ENCODE assay signal across 8 mouse cellular contexts in genomic region chr2:76370656-76370922, GRCm38 (mm10). TPM values are rescaled to one million over a fixed set of nuclear protein-coding genes. Genes with fewer than 3 reads are reported as not detected.
DNase-seq lines count a peak whose midpoint lies in the region; ATAC-seq and TF ChIP-seq lines count a peak whose summit lies in the region.

No protein-coding gene starts in this region.

- H3K9me3 ChIP-seq in kidney, embryonic 14.5 days (ENCODE audit: control insufficient read depth, low read length), result no peaks in the 10 kb centered on the region
- H3K9me3 ChIP-seq in hindbrain, embryonic 14.5 days (ENCODE audit: control insufficient read depth, low read length), result no peaks in the 10 kb centered on the region
- H3K9me3 ChIP-seq in midbrain, embryonic 12.5 days, result no peaks in the 10 kb centered on the region

- WGBS in kidney, embryonic 14.5 days, result 2% methylated on average over 7 of the region's 7 CpGs
- 3% methylated on average over 7 of the region's 7 CpGs for WGBS in hindbrain, embryonic 14.5 days
- 4% methylated on average over 7 of the region's 7 CpGs for WGBS in midbrain, embryonic 12.5 days

- H3K27me3 ChIP-seq in kidney, embryonic 14.5 days (ENCODE audit: control insufficient read depth, insufficient read depth, low read length), result no peaks in the 10 kb centered on the region
- H3K27me3 ChIP-seq in hindbrain, embryonic 14.5 days (ENCODE audit: control insufficient read depth, insufficient read depth, low read length), result no peaks in the 10 kb centered on the region
- no peaks in the 10 kb centered on the region for H3K27me3 ChIP-seq in midbrain, embryonic 12.5 days

- H3K9ac ChIP-seq in kidney, embryonic 14.5 days (ENCODE audit: low read depth, low read length), result peak overlapping the region; percentile 86
- H3K9ac ChIP-seq in hindbrain, embryonic 14.5 days, result peak overlapping the region; percentile 83
- H3K9ac ChIP-seq in midbrain, embryonic 12.5 days (replicated peaks), result peak overlapping the region; percentile 89

- no peak for TF ChIP-seq POLR2A in bone marrow macrophage, adult 2 months (IDR thresholded peaks at IDR 0.05; ENCODE audit: borderline replicate concordance, low read depth, low read length)

- peaks cover 33% of the 10 kb centered on the region for H3K36me3 ChIP-seq in kidney, embryonic 14.5 days (ENCODE audit: control insufficient read depth, insufficient read depth, low read length)
- H3K36me3 ChIP-seq in hindbrain, embryonic 14.5 days (replicated peaks; ENCODE audit: control insufficient read depth, insufficient read depth), result peaks cover 38% of the 10 kb centered on the region
- H3K36me3 ChIP-seq in midbrain, embryonic 12.5 days, result peaks cover 28% of the 10 kb centered on the region

- H3K27ac ChIP-seq in kidney, embryonic 14.5 days (ENCODE audit: low read depth, low read length), result no peak overlapping the region
- no peak overlapping the region for H3K27ac ChIP-seq in bone marrow macrophage, adult 2 months (ENCODE audit: insufficient read depth, low read depth, low read length)
- H3K27ac ChIP-seq in hindbrain, embryonic 14.5 days, result no peak overlapping the region
- no peak overlapping the region for H3K27ac ChIP-seq in midbrain, embryonic 12.5 days (replicated peaks)

- DNase-seq in kidney, adult 11 months, result no peak
- no peak for DNase-seq in hindbrain, embryonic 14.5 days (ENCODE audit: low spot score)
- no peak for DNase-seq in embryo, embryonic 10.5 days (ENCODE audit: low spot score)
- DNase-seq in layer of hippocampus, adult 18-20 months (ENCODE audit: low spot score in 2 of 2), result no peak
- DNase-seq in testis, postnatal 10 days (ENCODE audit: low spot score), result no peak

- TF ChIP-seq CTCF in bone marrow macrophage, adult 2 months (IDR thresholded peaks at IDR 0.05; ENCODE audit: low read depth, low read length), result no peak

- peak overlapping the region; percentile 85 for H3K4me2 ChIP-seq in kidney, embryonic 14.5 days (replicated peaks; ENCODE audit: low read depth, low read length)
- H3K4me2 ChIP-seq in hindbrain, embryonic 14.5 days (replicated peaks), result peak overlapping the region; percentile 83
- peak overlapping the region; percentile 95 for H3K4me2 ChIP-seq in midbrain, embryonic 12.5 days (replicated peaks)

- peak overlapping the region; percentile 94 for H3K4me3 ChIP-seq in kidney, embryonic 14.5 days (ENCODE audit: low read length)
- peak overlapping the region; percentile 96 for H3K4me3 ChIP-seq in bone marrow macrophage, adult 2 months (ENCODE audit: insufficient read depth, low read length)
- peak overlapping the region; percentile 80 for H3K4me3 ChIP-seq in hindbrain, embryonic 14.5 days (replicated peaks; ENCODE audit: low read length)
- H3K4me3 ChIP-seq in midbrain, embryonic 12.5 days, result peak overlapping the region; percentile 96

- no peak for ATAC-seq in kidney, embryonic 14.5 days (ENCODE audit: low FRiP score, low TSS enrichment)
- ATAC-seq in hindbrain, embryonic 14.5 days (ENCODE audit: low FRiP score), result no peak
- no peak for ATAC-seq in midbrain, embryonic 12.5 days (ENCODE audit: low FRiP score, low read depth)

- H3K4me1 ChIP-seq in kidney, embryonic 14.5 days (ENCODE audit: control insufficient read depth, insufficient read depth, low read length), result peaks cover 7% of the 10 kb centered on the region; the same call in 1 of the 2 replicates
- H3K4me1 ChIP-seq in bone marrow macrophage, adult 2 months (ENCODE audit: control insufficient read depth, insufficient read depth, low read length), result peaks cover 17% of the 10 kb centered on the region
- H3K4me1 ChIP-seq in hindbrain, embryonic 14.5 days (replicated peaks; ENCODE audit: control insufficient read depth, insufficient read depth, low read length), result peaks cover 10% of the 10 kb centered on the region
- peaks cover 6% of the 10 kb centered on the region for H3K4me1 ChIP-seq in midbrain, embryonic 12.5 days

RNA-seq across cellular contexts. Expression of gene Rbm45, which starts 0.8 kb away (rescaled TPM):
- 15.9 and 18.2 TPM in 2 replicates for polyA plus RNA-seq in kidney, embryonic 14.5 days (2014; fragmentation: Nextera tagmentation; extraction: Ambion mirVana)
- polyA plus RNA-seq in bone marrow macrophage, adult 2 months (2012; ENCODE audit: insufficient read depth, insufficient read length, missing spikeins), result 27.0 and 27.8 TPM in 2 replicates
- 15.9 and 17.1 TPM in 2 replicates for polyA plus RNA-seq in hindbrain, embryonic 14.5 days (2014; fragmentation: Nextera tagmentation; extraction: Ambion mirVana)
- polyA plus RNA-seq in midbrain, embryonic 12.5 days (2016; fragmentation: Nextera tagmentation; extraction: Ambion mirVana), result 18.5 and 25.4 TPM in 2 replicates
- 10 to 100 TPM; 42.5 to 45.6 TPM for total RNA-seq in layer of hippocampus, adult 18-20 months (2021)

RNA-seq across cellular contexts. Expression of gene Cyct, which starts 10.3 kb away (rescaled TPM):
- polyA plus RNA-seq in kidney, embryonic 14.5 days (2014; fragmentation: Nextera tagmentation; extraction: Ambion mirVana), result not detected in 2 replicates
- not detected in 2 replicates for polyA plus RNA-seq in bone marrow macrophage, adult 2 months (2012; ENCODE audit: insufficient read depth, insufficient read length, missing spikeins)
- 0.64 TPM in 1 of 2 replicates, not detected in the other for polyA plus RNA-seq in hindbrain, embryonic 14.5 days (2014; fragmentation: Nextera tagmentation; extraction: Ambion mirVana)
- polyA plus RNA-seq in midbrain, embryonic 12.5 days (2016; fragmentation: Nextera tagmentation; extraction: Ambion mirVana), result not detected in 2 replicates
- total RNA-seq in layer of hippocampus, adult 18-20 months (2021), result not detected

RNA-seq across cellular contexts. Expression of gene Pde11a, which starts 32.0 kb away (rescaled TPM):
- polyA plus RNA-seq in kidney, embryonic 14.5 days (2014; fragmentation: Nextera tagmentation; extraction: Ambion mirVana), result 1.1 and 2.0 TPM in 2 replicates
- polyA plus RNA-seq in bone marrow macrophage, adult 2 months (2012; ENCODE audit: insufficient read depth, insufficient read length, missing spikeins), result not detected in 2 replicates
- polyA plus RNA-seq in hindbrain, embryonic 14.5 days (2014; fragmentation: Nextera tagmentation; extraction: Ambion mirVana), result 1.4 and 1.7 TPM in 2 replicates
- 0.20 and 0.73 TPM in 2 replicates for polyA plus RNA-seq in midbrain, embryonic 12.5 days (2016; fragmentation: Nextera tagmentation; extraction: Ambion mirVana)
- total RNA-seq in layer of hippocampus, adult 18-20 months (2021), result 10 to 100 TPM; 18.5 to 21.6 TPM

RNA-seq across cellular contexts. Expression of gene Osbpl6, which starts 35.7 kb away (rescaled TPM):
- polyA plus RNA-seq in kidney, embryonic 14.5 days (2014; fragmentation: Nextera tagmentation; extraction: Ambion mirVana), result 13.2 and 17.5 TPM in 2 replicates
- polyA plus RNA-seq in bone marrow macrophage, adult 2 months (2012; ENCODE audit: insufficient read depth, insufficient read length, missing spikeins), result not detected in 2 replicates
- polyA plus RNA-seq in hindbrain, embryonic 14.5 days (2014; fragmentation: Nextera tagmentation; extraction: Ambion mirVana), result 29.6 and 31.2 TPM in 2 replicates
- polyA plus RNA-seq in midbrain, embryonic 12.5 days (2016; fragmentation: Nextera tagmentation; extraction: Ambion mirVana), result 16.0 and 17.1 TPM in 2 replicates
- 10 to 100 TPM; 62.4 to 67.2 TPM for total RNA-seq in layer of hippocampus, adult 18-20 months (2021)
